Mouse (Mus musculus): Measurements from ENCODE around the gene Taf10. TPM values are rescaled to one million over a fixed set of nuclear protein-coding genes. Genes with fewer than 3 reads are reported as not detected.
A peak's percentile ranks its signal among the peaks of the same experiment; 100 is the strongest.
"Not testable (repeated sequence)": the region's sequence is repeated elsewhere in the genome, so short reads cannot be mapped to it uniquely, and the experiment has no call there.

Gene Taf10
- total RNA-seq, 1 experiment from 2014 or later: 82.6 TPM

GRCm38 (mm10) chr7:105762517-105763270 is 18.5 kb upstream of the Taf10 start:
- ATAC-seq (ENCODE audit: extremely low read depth, insufficient number of reproducible peaks, low FRiP score, poor library complexity, severe bottlenecking): no peak

GRCm38 (mm10) chr7:105761813-105762484 is 17.8 kb upstream of the Taf10 start:
- ATAC-seq (ENCODE audit: extremely low read depth, insufficient number of reproducible peaks, low FRiP score, poor library complexity, severe bottlenecking): no peak

- no peak for ATAC-seq (ENCODE audit: extremely low read depth, insufficient number of reproducible peaks, low FRiP score, poor library complexity, severe bottlenecking)
Observed at GRCm38 (mm10) chr7:105753281-105753680, 9.1 kb upstream of the Taf10 start.

GRCm38 (mm10) chr7:105752716-105753115 is 8.6 kb upstream of the Taf10 start:
- ATAC-seq (ENCODE audit: extremely low read depth, insufficient number of reproducible peaks, low FRiP score, poor library complexity, severe bottlenecking): no peak

DNA sequence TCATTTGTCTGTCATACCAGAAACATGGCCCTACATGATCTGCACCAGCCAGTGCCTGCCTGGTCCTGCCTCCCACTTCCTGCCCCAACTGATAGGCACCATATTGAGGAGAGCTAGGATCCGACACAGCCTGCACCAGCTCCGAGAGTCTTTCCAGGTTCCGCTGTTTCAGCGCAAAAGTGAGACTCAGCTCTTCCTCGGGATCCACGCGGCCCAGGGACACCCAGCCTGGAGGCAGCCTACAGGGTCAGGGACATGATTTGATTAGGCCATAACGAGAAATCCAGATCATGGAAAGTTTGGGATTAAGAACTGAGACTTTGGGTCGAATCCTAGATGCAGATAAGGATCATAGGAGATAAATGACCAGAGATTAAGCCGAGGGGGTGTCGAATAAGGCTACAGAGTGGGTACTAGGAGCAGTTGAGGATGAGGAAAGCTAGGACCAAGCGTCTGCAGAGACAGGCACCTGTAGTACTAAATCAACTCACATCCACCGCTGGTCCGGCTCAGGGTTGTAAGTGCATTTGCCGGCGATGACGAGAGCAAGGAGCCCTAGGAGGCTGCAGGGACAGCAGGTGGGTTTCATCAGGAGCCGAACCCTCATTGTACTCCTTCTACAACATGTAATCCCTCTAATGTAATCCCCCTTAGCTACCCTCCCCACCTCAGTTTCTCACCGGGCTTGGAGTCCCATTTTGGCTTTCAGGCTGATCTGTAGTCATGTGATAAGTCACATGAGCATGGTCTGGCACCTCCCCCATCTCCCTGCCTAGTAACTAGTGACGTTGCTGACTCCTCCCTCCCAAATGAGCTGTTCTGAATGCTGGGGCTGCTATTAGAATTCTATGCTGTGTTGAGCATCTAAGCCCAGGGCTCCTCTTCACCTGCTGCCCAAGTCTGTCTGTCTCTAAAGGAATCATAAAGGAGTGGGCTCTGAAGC is 7.6 kb upstream of the Taf10 start, which contains the start of gene Tpp1:
TSS of gene Tpp1 (minus strand) at position 745 of the 943 bp plus-strand sequence.
- ATAC-seq (ENCODE audit: extremely low read depth, insufficient number of reproducible peaks, low FRiP score, poor library complexity, severe bottlenecking): peak; percentile 91

- no peak for ATAC-seq (ENCODE audit: extremely low read depth, insufficient number of reproducible peaks, low FRiP score, poor library complexity, severe bottlenecking)
Observed at GRCm38 (mm10) chr7:105747776-105748175, 3.6 kb upstream of the Taf10 start.

- ATAC-seq (ENCODE audit: extremely low read depth, insufficient number of reproducible peaks, low FRiP score, poor library complexity, severe bottlenecking): not testable (repeated sequence)
Observed at GRCm38 (mm10) chr7:105743246-105743925, 775 bp downstream of the Taf10 start.

GRCm38 (mm10) chr7:105742539-105743215 is 1.5 kb downstream of the Taf10 start:
- not testable (repeated sequence) for ATAC-seq (ENCODE audit: extremely low read depth, insufficient number of reproducible peaks, low FRiP score, poor library complexity, severe bottlenecking)

- no peak for ATAC-seq (ENCODE audit: extremely low read depth, insufficient number of reproducible peaks, low FRiP score, poor library complexity, severe bottlenecking)
Observed at GRCm38 (mm10) chr7:105741978-105742377, 2.2 kb downstream of the Taf10 start.

GRCm38 (mm10) chr7:105740851-105741250 is 3.3 kb downstream of the Taf10 start:
- ATAC-seq (ENCODE audit: extremely low read depth, insufficient number of reproducible peaks, low FRiP score, poor library complexity, severe bottlenecking): no peak

DNA sequence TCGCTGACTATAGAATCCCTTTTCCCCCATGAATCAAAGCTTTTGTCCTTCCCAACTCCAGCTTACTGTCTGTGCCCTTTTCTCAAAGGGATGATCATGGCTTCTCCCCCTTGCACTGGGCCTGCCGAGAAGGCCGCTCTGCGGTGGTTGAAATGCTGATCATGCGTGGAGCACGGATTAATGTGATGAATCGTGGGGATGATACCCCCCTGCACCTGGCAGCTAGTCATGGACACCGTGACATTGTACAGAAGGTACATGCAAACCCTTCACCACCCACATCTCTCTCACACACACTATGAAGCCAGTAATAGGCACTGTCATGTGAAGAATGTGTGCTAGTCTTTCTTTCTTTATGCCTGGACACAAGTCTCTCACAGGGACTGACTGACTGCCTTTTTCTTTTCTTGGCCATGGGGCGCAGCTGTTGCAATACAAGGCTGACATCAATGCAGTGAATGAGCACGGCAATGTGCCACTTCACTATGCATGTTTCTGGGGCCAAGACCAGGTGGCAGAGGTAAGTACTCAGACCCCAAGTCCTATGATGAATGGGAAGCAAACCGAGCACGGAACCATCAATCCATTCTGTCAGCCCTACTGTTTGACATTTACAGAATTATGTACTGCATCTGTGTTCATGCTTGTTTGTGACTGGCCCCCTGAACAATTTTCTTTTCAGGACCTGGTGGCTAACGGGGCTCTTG is 3.9 kb downstream of the Taf10 start:
- ATAC-seq (ENCODE audit: extremely low read depth, insufficient number of reproducible peaks, low FRiP score, poor library complexity, severe bottlenecking): no peak

- ATAC-seq (ENCODE audit: extremely low read depth, insufficient number of reproducible peaks, low FRiP score, poor library complexity, severe bottlenecking): no peak
Observed at GRCm38 (mm10) chr7:105738948-105739347, 5.2 kb downstream of the Taf10 start.

- no peak for ATAC-seq (ENCODE audit: extremely low read depth, insufficient number of reproducible peaks, low FRiP score, poor library complexity, severe bottlenecking)
Observed at GRCm38 (mm10) chr7:105738286-105738685, 5.9 kb downstream of the Taf10 start.

GRCm38 (mm10) chr7:105737648-105738047 is 6.5 kb downstream of the Taf10 start:
- no peak for ATAC-seq (ENCODE audit: extremely low read depth, insufficient number of reproducible peaks, low FRiP score, poor library complexity, severe bottlenecking)

DNA sequence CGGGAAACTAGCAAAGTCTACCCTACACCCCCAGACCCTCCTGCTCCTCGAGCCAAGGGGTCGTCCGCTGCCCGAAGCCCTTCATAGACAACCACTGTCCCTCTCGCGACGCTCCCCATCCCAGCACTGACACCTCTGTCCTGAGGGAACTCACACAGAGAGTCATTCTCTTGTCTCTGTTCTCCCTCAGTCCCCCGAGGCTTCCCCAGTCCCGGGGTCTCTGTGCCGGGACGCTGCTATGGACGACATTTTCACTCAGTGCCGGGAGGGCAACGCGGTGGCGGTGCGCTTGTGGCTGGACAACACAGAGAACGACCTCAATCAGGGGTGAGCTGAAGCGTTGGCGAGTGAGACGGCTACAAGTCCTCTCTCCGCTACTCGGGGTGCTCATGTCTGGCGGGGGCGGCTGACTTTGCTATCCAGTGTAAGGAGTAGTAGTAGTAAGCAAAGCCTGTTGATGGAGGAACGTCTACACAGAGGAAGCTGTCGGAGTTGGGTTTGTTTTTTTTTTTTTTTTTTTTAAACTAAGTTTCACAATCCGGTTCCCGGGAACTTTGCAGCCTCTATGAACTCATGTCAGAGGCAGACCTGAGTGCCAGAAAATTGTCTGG is 7.1 kb downstream of the Taf10 start, which contains the start of gene Rrp8:
TSS of gene Rrp8 (minus strand) at position 475 of the 611 bp plus-strand sequence.
- ATAC-seq (ENCODE audit: extremely low read depth, insufficient number of reproducible peaks, low FRiP score, poor library complexity, severe bottlenecking): 0 out of 2 replicates have a peak, but pooled peaks have one; percentile 11

- peak; percentile 97 for ATAC-seq (ENCODE audit: extremely low read depth, insufficient number of reproducible peaks, low FRiP score, poor library complexity, severe bottlenecking)
Observed at GRCm38 (mm10) chr7:105736264-105736901, 7.8 kb downstream of the Taf10 start, which contains the start of gene Ilk. TSS of gene Ilk (plus strand) at chr7:105736592.

GRCm38 (mm10) chr7:105735464-105735863 is 8.7 kb downstream of the Taf10 start:
- ATAC-seq (ENCODE audit: extremely low read depth, insufficient number of reproducible peaks, low FRiP score, poor library complexity, severe bottlenecking): not testable (repeated sequence)
